Mouse (Mus musculus) hindbrain, embryonic 13.5 days (tissue): Measurements from ENCODE around the gene Rhoh. TPM values are rescaled to one million over a fixed set of nuclear protein-coding genes. Genes with fewer than 3 reads are reported as not detected.

ENCODE experiments used
- ATAC-seq: fragments of 200-750 bp; cut with Nextera tagmentation; 2 replicates; pipeline ENCODE4 v1.8.0; 2017; ENCODE audit warnings: moderate TSS enrichment; ENCODE audit not compliant: low FRiP score
- H3K27ac ChIP-seq: fragments of 300-500 bp; sonication (generic); 2 replicates; pipeline ENCODE4 v1.5.1; 2015; ENCODE audit warnings: inconsistent platforms, mild to moderate bottlenecking, moderate library complexity
- H3K27me3 ChIP-seq: fragments of 300-500 bp; sonication (generic); 2 replicates; pipeline ENCODE4 v1.6.1; 2015; ENCODE audit warnings: mild to moderate bottlenecking, inconsistent platforms
- H3K36me3 ChIP-seq: fragments of 300-500 bp; sonication (generic); 2 replicates; pipeline ENCODE4 v1.6.1; 2015; ENCODE audit warnings: mild to moderate bottlenecking, inconsistent platforms
- H3K4me1 ChIP-seq: fragments of 300-500 bp; sonication (generic); replicated peaks from 2 replicates; pipeline ENCODE4 v1.6.1; 2015; ENCODE audit warnings: inconsistent platforms
- H3K4me2 ChIP-seq: fragments of 300-500 bp; sonication (generic); 2 replicates; pipeline ENCODE4 v1.6.1; 2015; ENCODE audit warnings: inconsistent platforms, mild to moderate bottlenecking, moderate library complexity
- H3K4me3 ChIP-seq: fragments of 300-500 bp; sonication (generic); 2 replicates; pipeline ENCODE4 v1.5.1; 2015; ENCODE audit warnings: mild to moderate bottlenecking, inconsistent platforms
- H3K9ac ChIP-seq: fragments of 300-500 bp; sonication (generic); 2 replicates; pipeline ENCODE4 v1.6.1; 2015; ENCODE audit warnings: mild to moderate bottlenecking, inconsistent platforms
- H3K9me3 ChIP-seq: fragments of 300-500 bp; sonication (generic); 2 replicates; pipeline ENCODE4 v1.6.1; 2016; ENCODE audit warnings: inconsistent platforms
- WGBS: fragments of 180-500 bp; shearing (Covaris S2); methylation state at CpG from one replicate; pipeline ENCODE4 v1.1.7; 2015; 5-methylcytosine and 5-hydroxymethylcytosine counted together
- polyA plus RNA-seq: library from polyadenylated mRNA; unstranded; fragments of >200 nt; fragmentation: Nextera tagmentation; extraction: Ambion mirVana; gene quantifications from 2 replicates; pipeline ENCODE4 v1.2.1, GENCODE M21; 2015

Gene Rhoh
- polyA plus RNA-seq, 1 experiment from 2014 or later: 0.60 TPM

DNA sequence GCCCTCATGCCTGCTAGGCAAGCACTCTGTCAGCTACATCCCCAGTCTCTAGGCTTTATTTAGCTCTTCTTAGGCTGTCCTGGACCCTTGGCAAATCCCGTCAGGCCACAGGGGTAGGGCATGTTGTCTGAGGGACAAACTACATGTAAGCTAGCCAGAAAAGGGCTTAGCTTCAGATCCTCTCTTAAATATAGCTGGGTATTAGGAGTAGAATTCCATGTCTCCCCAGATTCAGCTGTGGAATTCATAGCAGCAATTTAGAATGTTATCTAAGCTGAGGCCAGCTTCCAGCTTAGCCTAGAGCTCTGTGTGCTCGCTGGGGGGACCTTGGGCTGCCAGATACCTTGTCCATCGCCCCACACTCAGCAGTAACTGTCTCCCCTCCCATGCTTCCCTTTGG, 14.1 kb upstream of the Rhoh start:
- no peak overlapping the region for H3K4me3 ChIP-seq
- no peak overlapping the region for H3K27ac ChIP-seq
- H3K9me3 ChIP-seq: no peaks in the 10 kb centered on the region
- no peaks in the 10 kb centered on the region for H3K4me1 ChIP-seq
- H3K9ac ChIP-seq: no peak overlapping the region
- H3K36me3 ChIP-seq: no peaks in the 10 kb centered on the region
- 86% methylated on average over 3 of the region's 3 CpGs for WGBS
- ATAC-seq: no peak
- no peak overlapping the region for H3K4me2 ChIP-seq
- H3K27me3 ChIP-seq: no peaks in the 10 kb centered on the region

DNA sequence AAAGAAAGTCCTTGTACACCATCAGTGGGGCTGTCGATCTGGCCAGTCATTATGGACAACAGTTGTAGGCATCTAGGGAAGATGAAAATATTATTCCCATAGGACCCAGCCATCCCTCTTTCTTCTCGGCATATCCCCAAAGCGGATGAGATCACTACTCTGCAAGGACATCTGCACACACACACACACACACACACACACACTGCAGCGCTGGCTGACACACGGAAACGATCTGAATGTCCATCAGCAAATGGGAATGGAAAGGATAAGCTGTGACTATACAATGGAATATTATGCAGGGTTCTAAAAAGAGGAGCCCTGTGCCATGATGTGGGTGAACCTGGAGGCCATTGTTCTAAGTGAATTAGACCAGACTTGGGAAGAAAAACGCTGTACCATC, 13.4 kb upstream of the Rhoh start:
- ATAC-seq: no peak

DNA sequence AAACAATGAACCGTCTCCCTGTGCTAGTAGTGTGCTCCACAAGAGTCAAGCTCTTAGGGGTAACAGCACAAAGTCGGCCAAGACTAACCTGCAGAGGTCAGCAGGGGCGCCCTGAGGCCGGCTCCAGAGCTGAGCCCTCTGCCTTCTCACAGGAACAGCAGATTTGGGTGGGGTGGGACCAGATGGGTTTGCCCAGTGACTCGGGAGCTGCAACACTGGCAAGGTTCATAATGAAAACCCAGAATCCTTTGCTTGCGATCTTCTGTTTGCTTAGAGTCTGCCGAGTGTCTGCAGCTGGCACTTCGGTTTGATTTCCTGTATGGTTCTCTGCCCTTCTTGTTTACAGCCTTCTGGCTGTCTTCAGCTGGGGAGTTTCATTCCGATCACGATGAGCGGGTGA, 10.2 kb upstream of the Rhoh start:
- ATAC-seq: no peak
- 71% methylated on average over 11 of the region's 11 CpGs for WGBS
- no peaks in the 10 kb centered on the region for H3K36me3 ChIP-seq
- no peak overlapping the region for H3K9ac ChIP-seq
- no peak overlapping the region for H3K4me3 ChIP-seq
- no peak overlapping the region for H3K4me2 ChIP-seq
- H3K27me3 ChIP-seq: no peaks in the 10 kb centered on the region
- H3K9me3 ChIP-seq: no peaks in the 10 kb centered on the region
- H3K4me1 ChIP-seq: no peaks in the 10 kb centered on the region
- H3K27ac ChIP-seq: no peak overlapping the region

More for the DNA sequence above, 13.4 kb upstream of the Rhoh start:
- 87% methylated on average over 7 of the region's 7 CpGs for WGBS
- no peak overlapping the region for H3K9ac ChIP-seq
- no peaks in the 10 kb centered on the region for H3K27me3 ChIP-seq
- no peak overlapping the region for H3K4me3 ChIP-seq
- H3K4me2 ChIP-seq: no peak overlapping the region
- H3K27ac ChIP-seq: no peak overlapping the region
- H3K36me3 ChIP-seq: no peaks in the 10 kb centered on the region
- H3K4me1 ChIP-seq: no peaks in the 10 kb centered on the region
- no peaks in the 10 kb centered on the region for H3K9me3 ChIP-seq

DNA sequence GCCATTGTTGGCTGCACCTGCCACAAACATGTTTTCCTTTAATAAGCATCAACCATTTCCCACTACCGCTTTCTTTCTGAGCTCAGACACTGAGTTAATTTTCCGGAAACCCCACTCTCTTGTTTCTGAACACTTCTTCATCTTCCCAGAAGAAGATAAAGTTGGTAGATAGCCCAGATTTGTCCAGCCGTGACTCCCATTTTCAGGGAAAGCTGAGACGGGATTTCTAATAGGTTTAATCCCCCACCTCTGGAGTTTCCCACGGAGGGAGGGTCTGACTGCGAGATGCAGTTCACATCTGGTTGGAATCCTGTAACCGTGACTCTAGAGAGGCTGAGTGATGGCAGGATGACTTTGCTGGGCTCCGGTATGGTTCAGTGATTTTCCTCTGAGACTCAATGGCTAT, 6.2 kb upstream of the Rhoh start:
- no peaks in the 10 kb centered on the region for H3K9me3 ChIP-seq
- no peak for ATAC-seq

GRCm38 (mm10) chr5:65855571-65855970, 5.4 kb upstream of the Rhoh start:
- Histone ChIP-seq H3K27ac (no peak overlapping the region), H3K9ac (no peak overlapping the region), H3K4me3 (no peak overlapping the region), H3K36me3 (no peaks in the 10 kb centered on the region), H3K27me3 (no peaks in the 10 kb centered on the region), H3K4me2 (no peak overlapping the region), H3K4me1 (no peaks in the 10 kb centered on the region), H3K9me3 (no peaks in the 10 kb centered on the region)
- WGBS: 82% methylated on average over 3 of the region's 3 CpGs
- ATAC-seq: no peak

More for the DNA sequence above, 6.2 kb upstream of the Rhoh start:
- Histone ChIP-seq H3K27ac (no peak overlapping the region), H3K9ac (no peak overlapping the region), H3K4me3 (no peak overlapping the region), H3K36me3 (no peaks in the 10 kb centered on the region), H3K4me1 (no peaks in the 10 kb centered on the region), H3K4me2 (no peak overlapping the region), H3K27me3 (no peaks in the 10 kb centered on the region)
- 68% methylated on average over 8 of the region's 8 CpGs for WGBS

GRCm38 (mm10) chr5:65856591-65857411, 4.2 kb upstream of the Rhoh start:
- Histone ChIP-seq H3K36me3 (no peaks in the 10 kb centered on the region), H3K9ac (no peak overlapping the region)

DNA sequence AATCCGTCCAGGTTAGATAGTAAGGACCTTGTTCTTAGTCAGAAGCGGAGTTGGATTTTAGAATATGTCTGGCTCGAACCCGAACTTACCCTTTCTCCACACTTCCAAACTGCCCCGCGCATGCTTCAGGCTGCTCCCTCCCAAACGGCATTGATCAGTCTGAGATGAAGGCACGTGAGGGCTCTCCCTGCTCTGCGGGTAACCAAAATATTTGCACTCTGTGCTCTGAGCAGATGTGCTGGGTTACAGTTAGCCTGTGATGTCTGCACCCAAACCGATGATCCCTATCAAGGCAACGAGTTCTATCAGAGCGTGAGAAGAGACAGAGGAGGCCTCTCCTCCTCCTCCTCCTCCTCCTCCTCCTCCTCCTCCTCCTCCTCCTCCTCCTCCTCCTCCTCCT, 3.1 kb upstream of the Rhoh start:
- Histone ChIP-seq H3K9me3 (no peaks in the 10 kb centered on the region), H3K27me3 (no peaks in the 10 kb centered on the region), H3K4me1 (no peaks in the 10 kb centered on the region), H3K9ac (no peak overlapping the region), H3K4me2 (no peak overlapping the region), H3K4me3 (no peak overlapping the region), H3K27ac (no peak overlapping the region), H3K36me3 (no peaks in the 10 kb centered on the region)
- ATAC-seq: no peak
- WGBS: 76% methylated on average over 12 of the region's 12 CpGs

More at GRCm38 (mm10) chr5:65856591-65857411, 4.2 kb upstream of the Rhoh start:
- Histone ChIP-seq H3K27ac (no peak overlapping the region), H3K4me3 (no peak overlapping the region), H3K27me3 (no peaks in the 10 kb centered on the region), H3K9me3 (no peaks in the 10 kb centered on the region), H3K4me1 (no peaks in the 10 kb centered on the region), H3K4me2 (no peak overlapping the region)
- WGBS: 81% methylated on average over 17 of the region's 17 CpGs
- no peak for ATAC-seq

- Histone ChIP-seq H3K27ac (no peak overlapping the region), H3K27me3 (no peaks in the 10 kb centered on the region), H3K4me3 (no peak overlapping the region), H3K9me3 (no peaks in the 10 kb centered on the region), H3K9ac (no peak overlapping the region), H3K4me1 (no peaks in the 10 kb centered on the region), H3K36me3 (no peaks in the 10 kb centered on the region), H3K4me2 (no peak overlapping the region)
- no peak for ATAC-seq
- 87% methylated on average over 4 of the region's 6 CpGs for WGBS
Measured at GRCm38 (mm10) chr5:65858355-65858754, 2.7 kb upstream of the Rhoh start.

- Histone ChIP-seq H3K4me2 (no peak overlapping the region), H3K27ac (no peak overlapping the region), H3K9ac (no peak overlapping the region), H3K4me3 (no peak overlapping the region), H3K4me1 (no peaks in the 10 kb centered on the region), H3K9me3 (no peaks in the 10 kb centered on the region), H3K36me3 (no peaks in the 10 kb centered on the region), H3K27me3 (no peaks in the 10 kb centered on the region)
- ATAC-seq: no peak
- WGBS: 73% methylated on average over 12 of the region's 12 CpGs
Measured at GRCm38 (mm10) chr5:65858898-65859297, 2.1 kb upstream of the Rhoh start.

GRCm38 (mm10) chr5:65859396-65859795, 1.6 kb upstream of the Rhoh start:
- no peak overlapping the region for H3K4me3 ChIP-seq
- no peak overlapping the region for H3K4me2 ChIP-seq
- 66% methylated on average over 6 of the region's 6 CpGs for WGBS
- H3K36me3 ChIP-seq: no peaks in the 10 kb centered on the region
- no peaks in the 10 kb centered on the region for H3K9me3 ChIP-seq
- ATAC-seq: no peak
- H3K4me1 ChIP-seq: no peaks in the 10 kb centered on the region
- no peak overlapping the region for H3K9ac ChIP-seq
- H3K27ac ChIP-seq: no peak overlapping the region
- no peaks in the 10 kb centered on the region for H3K27me3 ChIP-seq

DNA sequence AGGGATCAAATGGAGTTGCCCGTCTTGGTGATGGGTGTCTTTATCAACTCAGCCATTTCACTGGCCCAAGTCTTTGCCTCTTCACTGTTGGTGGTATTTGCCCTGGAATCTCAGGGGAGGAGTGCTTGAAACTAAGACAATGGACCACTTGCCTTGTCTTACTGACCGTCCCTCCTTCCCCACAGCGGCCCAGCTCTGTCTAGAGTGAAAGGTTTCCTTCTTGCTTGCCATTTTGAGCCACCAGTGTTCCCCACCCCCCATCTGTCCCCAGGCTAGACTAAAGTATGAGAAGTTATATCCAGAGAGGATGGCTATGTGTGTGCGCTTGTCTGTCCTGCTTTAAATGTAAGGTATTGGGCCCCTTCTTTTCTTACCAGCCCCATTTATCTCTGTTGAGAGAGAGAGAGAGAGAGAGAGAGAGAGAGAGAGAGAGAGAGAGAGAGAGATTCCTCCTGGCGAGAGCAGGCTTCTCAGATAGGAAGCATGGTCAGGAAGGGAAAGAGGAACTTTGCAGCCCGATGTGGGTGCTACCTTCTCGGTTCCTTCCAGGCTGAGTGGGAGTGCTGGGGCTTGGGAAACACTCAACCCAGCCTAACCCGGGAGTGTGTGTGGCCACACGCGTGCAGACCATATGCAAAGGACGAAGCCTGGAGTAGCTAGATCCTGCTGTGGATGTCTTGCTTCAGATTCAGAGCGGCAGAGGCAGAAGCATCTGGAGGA, 572 bp upstream of the Rhoh start:
- Histone ChIP-seq H3K9me3 (no peaks in the 10 kb centered on the region), H3K9ac (no peak overlapping the region), H3K4me1 (no peaks in the 10 kb centered on the region), H3K4me2 (no peak overlapping the region), H3K27ac (no peak overlapping the region), H3K36me3 (no peaks in the 10 kb centered on the region), H3K4me3 (no peak overlapping the region), H3K27me3 (no peaks in the 10 kb centered on the region)
- no peak for ATAC-seq
- 69% methylated on average over 11 of the region's 12 CpGs for WGBS

GRCm38 (mm10) chr5:65862217-65862927, 1.4 kb downstream of the Rhoh start:
- no peaks in the 10 kb centered on the region for H3K4me1 ChIP-seq
- ATAC-seq: no peak

More at GRCm38 (mm10) chr5:65862217-65862927, 1.4 kb downstream of the Rhoh start:
- Histone ChIP-seq H3K27ac (no peak overlapping the region), H3K9me3 (no peaks in the 10 kb centered on the region), H3K4me2 (no peak overlapping the region), H3K4me3 (no peak overlapping the region), H3K9ac (no peak overlapping the region), H3K36me3 (no peaks in the 10 kb centered on the region), H3K27me3 (no peaks in the 10 kb centered on the region)
- 95% methylated on average over 7 of the region's 7 CpGs for WGBS
